Mouse (Mus musculus): ENCODE measurements around the gene Rhebl1. TPM values are rescaled to one million over a fixed set of nuclear protein-coding genes. Genes with fewer than 3 reads are reported as not detected.
A peak's percentile ranks its signal among the peaks of the same experiment; 100 is the strongest.

Gene Rhebl1
- polyA plus RNA-seq, 1 experiment from 2014 or later = 4.2 TPM

GRCm38 (mm10) chr15:98843595-98844223, 50.6 kb downstream of the Rhebl1 start:
- WGBS (ENCODE audit: insufficient replicate concordance) = 87% methylated on average over 11 of the region's 11 CpGs
- peaks cover 100% of the 10 kb centered on the region for H3K36me3 ChIP-seq
- 0 out of 2 replicates have a peak overlapping the region, but pooled peaks have one; percentile 6 for H3K27ac ChIP-seq
- no peak for ATAC-seq (ENCODE audit: low read depth)
- DNase-seq = no peak
- no peak overlapping the region for H3K9ac ChIP-seq
- no peak overlapping the region for H3K4me3 ChIP-seq (replicated peaks)
- H3K4me2 ChIP-seq = no peak overlapping the region
- no peaks in the 10 kb centered on the region for H3K27me3 ChIP-seq
- H3K4me1 ChIP-seq (replicated peaks) = peaks cover 25% of the 10 kb centered on the region
- H3K9me3 ChIP-seq (replicated peaks) = no peaks in the 10 kb centered on the region

- WGBS (ENCODE audit: insufficient replicate concordance) = 90% methylated on average over 30 of the region's 30 CpGs
- no peak for DNase-seq
- Histone ChIP-seq H3K9ac (no peak overlapping the region), H3K27ac (peak overlapping the region; percentile 99; the same call in 1 of the 2 replicates), H3K4me3 (replicated peaks) (no peak overlapping the region), H3K36me3 (peaks cover 100% of the 10 kb centered on the region), H3K9me3 (replicated peaks) (no peaks in the 10 kb centered on the region), H3K4me2 (no peak overlapping the region), H3K4me1 (replicated peaks) (peaks cover 57% of the 10 kb centered on the region), H3K27me3 (no peaks in the 10 kb centered on the region)
- no peak for ATAC-seq (ENCODE audit: low read depth)
Measured at GRCm38 (mm10) chr15:98839671-98840585, 54.4 kb downstream of the Rhebl1 start.

GRCm38 (mm10) chr15:98839161-98839560, 55.2 kb downstream of the Rhebl1 start:
- Histone ChIP-seq H3K4me2 (no peak overlapping the region), H3K4me1 (replicated peaks) (peaks cover 51% of the 10 kb centered on the region), H3K27me3 (no peaks in the 10 kb centered on the region), H3K9ac (no peak overlapping the region), H3K36me3 (peaks cover 100% of the 10 kb centered on the region), H3K9me3 (replicated peaks) (no peaks in the 10 kb centered on the region), H3K27ac (peak overlapping the region; percentile 99), H3K4me3 (replicated peaks) (no peak overlapping the region)
- ATAC-seq (ENCODE audit: low read depth) (no peak), DNase-seq (no peak)
- 91% methylated on average over 14 of the region's 14 CpGs for WGBS (ENCODE audit: insufficient replicate concordance)

- H3K4me2 ChIP-seq = peak overlapping the region; percentile 60
- WGBS (ENCODE audit: insufficient replicate concordance) = 49% methylated on average over 4 of the region's 4 CpGs
- H3K4me3 ChIP-seq (replicated peaks) = 0 out of 2 replicates have a peak overlapping the region, but pooled peaks have one; percentile 33
- DNase-seq (no peak), ATAC-seq (ENCODE audit: low read depth) (peak; percentile 49)
- no peaks in the 10 kb centered on the region for H3K27me3 ChIP-seq
- H3K27ac ChIP-seq = peak overlapping the region; percentile 99
- H3K36me3 ChIP-seq = peaks cover 100% of the 10 kb centered on the region
- no peaks in the 10 kb centered on the region for H3K9me3 ChIP-seq (replicated peaks)
- peaks cover 57% of the 10 kb centered on the region for H3K4me1 ChIP-seq (replicated peaks)
- peak overlapping the region; percentile 67 for H3K9ac ChIP-seq
Measured at GRCm38 (mm10) chr15:98837743-98838103, 56.6 kb downstream of the Rhebl1 start.

- DNase-seq (peak; percentile 73), ATAC-seq (ENCODE audit: low read depth) (peak; percentile 90)
- Histone ChIP-seq H3K4me3 (replicated peaks) (peak overlapping the region; percentile 33), H3K4me2 (peak overlapping the region; percentile 60), H3K9me3 (replicated peaks) (no peaks in the 10 kb centered on the region), H3K36me3 (peaks cover 96% of the 10 kb centered on the region), H3K4me1 (replicated peaks) (peaks cover 63% of the 10 kb centered on the region), H3K9ac (peak overlapping the region; percentile 67), H3K27me3 (no peaks in the 10 kb centered on the region), H3K27ac (peak overlapping the region; percentile 99)
- 68% methylated on average over 21 of the region's 21 CpGs for WGBS (ENCODE audit: insufficient replicate concordance)
Measured at GRCm38 (mm10) chr15:98837006-98837742, 57.2 kb downstream of the Rhebl1 start.

GRCm38 (mm10) chr15:98835291-98835690, 59.0 kb downstream of the Rhebl1 start:
- Histone ChIP-seq H3K4me2 (no peak overlapping the region), H3K9ac (peak overlapping the region; percentile 1; the same call in 1 of the 2 replicates), H3K27me3 (no peaks in the 10 kb centered on the region), H3K4me1 (replicated peaks) (peaks cover 70% of the 10 kb centered on the region), H3K9me3 (replicated peaks) (no peaks in the 10 kb centered on the region), H3K36me3 (peaks cover 77% of the 10 kb centered on the region), H3K4me3 (replicated peaks) (no peak overlapping the region), H3K27ac (peak overlapping the region; percentile 99)
- ATAC-seq (ENCODE audit: low read depth) = no peak
- DNase-seq = no peak
- WGBS (ENCODE audit: insufficient replicate concordance) = 87% methylated on average over 14 of the region's 14 CpGs

- Histone ChIP-seq H3K36me3 (peaks cover 70% of the 10 kb centered on the region), H3K4me2 (no peak overlapping the region), H3K27me3 (no peaks in the 10 kb centered on the region), H3K9me3 (replicated peaks) (no peaks in the 10 kb centered on the region), H3K9ac (0 out of 2 replicates have a peak overlapping the region, but pooled peaks have one; percentile 6), H3K27ac (peak overlapping the region; percentile 99), H3K4me3 (replicated peaks) (no peak overlapping the region), H3K4me1 (replicated peaks) (peaks cover 74% of the 10 kb centered on the region)
- no peak for DNase-seq
- no peak for ATAC-seq (ENCODE audit: low read depth)
- WGBS (ENCODE audit: insufficient replicate concordance) = 86% methylated on average over 13 of the region's 13 CpGs
Measured at GRCm38 (mm10) chr15:98834059-98834458, 60.3 kb downstream of the Rhebl1 start.

- Histone ChIP-seq H3K9ac (peak overlapping the region; percentile 56), H3K4me2 (peak overlapping the region; percentile 84), H3K36me3 (peaks cover 65% of the 10 kb centered on the region), H3K9me3 (replicated peaks) (no peaks in the 10 kb centered on the region), H3K27ac (peak overlapping the region; percentile 99), H3K27me3 (no peaks in the 10 kb centered on the region), H3K4me1 (replicated peaks) (peaks cover 74% of the 10 kb centered on the region), H3K4me3 (replicated peaks) (no peak overlapping the region)
- ATAC-seq (ENCODE audit: low read depth) (no peak), DNase-seq (no peak)
- WGBS (ENCODE audit: insufficient replicate concordance) = 49% methylated on average over 11 of the region's 11 CpGs
Measured at GRCm38 (mm10) chr15:98833281-98833680, 61.1 kb downstream of the Rhebl1 start.

GRCm38 (mm10) chr15:98832161-98833058, 61.9 kb downstream of the Rhebl1 start:
- 14% methylated on average over 12 of the region's 12 CpGs for WGBS (ENCODE audit: insufficient replicate concordance)
- peak overlapping the region; percentile 95 for H3K9ac ChIP-seq
- no peaks in the 10 kb centered on the region for H3K9me3 ChIP-seq (replicated peaks)
- H3K36me3 ChIP-seq = peaks cover 61% of the 10 kb centered on the region
- DNase-seq (peak; percentile 60), ATAC-seq (ENCODE audit: low read depth) (peak; percentile 15)
- peak overlapping the region; percentile 99 for H3K27ac ChIP-seq
- H3K4me1 ChIP-seq (replicated peaks) = peaks cover 74% of the 10 kb centered on the region
- H3K4me2 ChIP-seq = peak overlapping the region; percentile 84
- peak overlapping the region; percentile 80 for H3K4me3 ChIP-seq (replicated peaks)
- H3K27me3 ChIP-seq = no peaks in the 10 kb centered on the region

GRCm38 (mm10) chr15:98831684-98832035, 62.7 kb downstream of the Rhebl1 start:
- H3K27ac ChIP-seq = peak overlapping the region; percentile 99
- H3K4me2 ChIP-seq = peak overlapping the region; percentile 84
- no peaks in the 10 kb centered on the region for H3K9me3 ChIP-seq (replicated peaks)
- no peaks in the 10 kb centered on the region for H3K27me3 ChIP-seq
- DNase-seq (no peak), ATAC-seq (ENCODE audit: low read depth) (no peak)
- H3K4me1 ChIP-seq (replicated peaks) = peaks cover 74% of the 10 kb centered on the region
- 2% methylated on average over 9 of the region's 9 CpGs for WGBS (ENCODE audit: insufficient replicate concordance)
- H3K4me3 ChIP-seq (replicated peaks) = peak overlapping the region; percentile 80
- H3K9ac ChIP-seq = peak overlapping the region; percentile 95
- peaks cover 53% of the 10 kb centered on the region for H3K36me3 ChIP-seq

Data from liver, embryonic 13.5 days (tissue).